Mouse (Mus musculus) v-Abl transformed pro-B cells (cell line): ENCODE measurements around the gene Dlg4.

Experiments
- in situ Hi-C, 2 experiments: fragments of 400-800 bp; cut with MboI; formaldehyde crosslinking; loops; one replicate each; pipeline ENCODE4 v1.15.1; 2025; ENCODE audit not compliant: unreplicated experiment in 2 of 2

The Dlg4 gene

DNA sequence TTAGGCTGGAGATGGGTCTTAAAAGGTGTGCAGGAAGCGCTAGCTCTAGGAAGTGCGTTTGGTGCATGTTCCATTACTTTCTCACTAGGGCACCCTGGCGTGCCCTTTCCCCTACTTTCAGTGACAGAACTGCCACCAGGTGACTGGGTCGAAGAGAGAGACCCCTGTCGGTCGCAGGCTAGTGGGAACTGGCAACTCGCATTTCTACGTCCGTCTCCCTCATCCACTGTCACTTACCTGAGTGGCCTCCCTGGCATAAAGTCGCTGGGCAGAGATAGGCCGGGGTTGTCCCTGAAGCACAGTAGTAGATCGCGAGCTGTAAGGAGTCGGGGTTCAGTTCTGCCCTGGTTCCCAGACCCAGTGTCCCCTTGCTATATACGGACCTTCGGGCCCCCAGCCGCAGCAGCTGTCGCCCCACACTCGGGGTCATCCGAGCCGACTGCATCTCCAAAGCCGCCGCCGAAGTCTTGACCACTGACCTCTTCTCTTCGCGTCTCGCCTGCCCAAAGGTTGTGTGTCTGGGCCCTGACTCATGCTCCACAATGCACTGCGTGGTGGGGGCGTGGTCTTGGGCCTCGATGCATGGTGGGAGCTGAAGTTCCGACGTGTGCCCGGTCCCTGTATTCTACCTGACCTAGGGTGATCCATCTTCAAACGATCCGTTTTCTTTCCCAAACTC, 1.7 kb upstream of the Dlg4 start, which contains the start of gene Acadvl:
Acadvl (minus strand) TSS at position 532 of the 679 bp plus-strand sequence.
- in situ Hi-C loops: loop anchor here in 1 of 2 experiments (10.0 kb wide), 1 partner anchor 80 kb away; the partner anchor contains the start of gene Ybx2

DNA sequence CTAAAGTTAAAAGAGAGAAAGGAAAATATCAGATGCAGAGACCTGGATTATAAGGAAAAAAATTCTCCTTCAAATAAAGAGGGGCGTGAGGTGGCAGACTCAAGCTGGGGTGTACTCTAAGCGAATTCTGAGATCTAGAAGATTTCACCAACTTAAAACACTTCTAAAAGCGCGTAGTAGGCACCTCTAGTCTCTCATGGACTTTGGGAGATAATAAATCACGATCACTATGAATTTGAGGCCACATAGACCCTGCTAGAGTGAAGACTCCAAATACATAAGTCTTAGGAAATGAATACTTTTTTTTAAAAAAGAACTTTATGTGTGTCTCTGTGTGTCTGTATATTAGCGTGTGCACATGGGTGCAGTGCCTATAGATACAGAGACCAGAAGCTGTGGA, 1.1 kb upstream of the Dlg4 start:
- in situ Hi-C loops: loop anchor here in 1 of 2 experiments (10.0 kb wide), 1 partner anchor 81 kb away; the partner anchor contains the start of gene Ybx2

DNA sequence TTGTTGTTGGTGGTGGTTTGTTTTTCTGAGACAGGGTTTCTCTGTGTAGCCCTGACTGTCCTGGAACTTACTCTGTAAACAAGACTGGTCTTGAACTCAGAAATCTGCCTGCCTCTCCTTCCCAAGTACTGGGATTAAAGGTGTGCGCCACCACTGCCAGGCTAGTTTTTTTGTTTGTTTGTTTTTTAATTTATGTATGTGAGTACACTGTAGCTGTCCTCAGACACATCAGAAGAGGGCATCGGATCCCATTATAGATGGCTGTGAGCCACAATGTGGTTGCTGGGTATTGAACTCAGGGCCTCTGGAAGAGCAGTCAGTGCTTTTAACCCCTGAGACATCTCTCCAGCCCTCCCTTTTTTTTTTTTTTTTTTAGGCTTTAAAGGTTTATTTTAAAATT, 565 bp upstream of the Dlg4 start:
- in situ Hi-C loops: loop anchor here in 1 of 2 experiments (10.0 kb wide), 1 partner anchor 81 kb away; the partner anchor contains the start of gene Ybx2

DNA sequence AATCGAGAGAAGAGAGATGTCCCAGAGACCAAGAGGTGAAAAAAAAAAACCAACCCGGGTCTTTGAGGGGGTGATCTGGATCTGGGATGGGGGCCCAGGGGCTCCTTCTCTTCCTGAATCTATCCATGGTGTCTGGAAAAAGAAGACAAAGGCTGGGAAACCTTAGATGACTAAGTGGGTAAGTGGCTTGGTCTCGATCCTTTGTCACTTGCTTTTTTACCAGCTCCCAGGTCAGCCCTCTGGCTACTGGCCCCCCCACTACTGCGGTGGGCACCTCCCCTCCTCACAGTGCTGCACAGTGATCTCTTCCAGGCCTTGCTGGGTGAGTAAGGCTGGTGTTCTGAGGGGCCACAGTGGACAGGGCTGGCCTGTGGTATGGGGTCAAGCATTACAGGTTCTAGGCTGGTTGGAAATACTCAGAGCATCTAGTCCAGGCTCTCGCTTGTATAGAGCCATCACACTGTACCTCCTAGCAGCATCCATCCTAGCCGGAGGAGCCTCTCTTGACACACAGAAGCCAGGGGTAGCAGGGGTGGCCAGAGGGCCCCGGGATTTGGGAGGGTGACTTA, 541 bp downstream of the Dlg4 start:
- in situ Hi-C loops: loop anchor here in 1 of 2 experiments (10.0 kb wide), 1 partner anchor 82 kb away; the partner anchor contains the start of gene Ybx2

DNA sequence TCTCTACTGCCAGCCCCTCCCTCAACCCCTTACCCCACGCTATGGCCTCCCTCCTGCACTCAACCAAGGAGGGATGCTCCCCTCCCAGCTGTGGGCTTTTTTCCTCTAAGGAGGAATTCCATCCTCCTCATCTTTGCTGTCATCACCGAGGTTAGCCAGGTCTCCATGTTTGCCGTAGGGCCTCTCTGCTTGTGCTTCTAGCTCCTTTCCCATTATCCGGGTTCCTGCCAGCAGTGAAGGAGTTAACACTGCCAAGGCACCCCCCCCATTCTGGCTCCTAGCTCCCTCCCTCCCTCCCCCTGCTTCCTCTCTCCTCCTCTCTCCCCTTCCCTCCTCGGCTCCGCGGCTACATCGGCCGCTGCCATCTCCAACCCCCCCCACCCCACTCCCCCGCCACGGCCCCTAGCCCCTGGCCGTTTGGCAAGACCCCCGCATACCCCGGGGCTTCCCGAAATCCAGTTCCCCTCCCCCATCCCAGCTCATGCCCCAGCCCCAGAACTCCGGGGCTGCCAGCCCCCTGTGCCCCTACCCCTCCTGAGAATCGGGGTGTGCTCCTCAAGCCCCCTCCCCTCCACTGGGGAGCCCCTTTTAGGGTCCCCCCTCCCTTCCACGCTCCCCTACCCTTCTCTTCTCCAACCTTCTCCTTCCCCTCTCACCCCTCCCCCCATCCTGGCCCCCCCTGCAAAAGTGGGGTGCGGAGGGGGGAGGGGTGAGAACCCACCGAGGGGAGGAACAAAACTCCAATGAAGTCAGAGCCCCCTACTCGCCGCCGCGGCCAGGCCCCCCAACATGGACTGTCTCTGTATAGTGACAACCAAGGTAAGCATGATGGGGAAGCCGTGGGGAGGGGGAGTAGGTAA, 1.6 kb downstream of the Dlg4 start:
- in situ Hi-C loops: loop anchor here in 1 of 2 experiments (10.0 kb wide), 1 partner anchor 84 kb away; the partner anchor contains the start of gene Ybx2

DNA sequence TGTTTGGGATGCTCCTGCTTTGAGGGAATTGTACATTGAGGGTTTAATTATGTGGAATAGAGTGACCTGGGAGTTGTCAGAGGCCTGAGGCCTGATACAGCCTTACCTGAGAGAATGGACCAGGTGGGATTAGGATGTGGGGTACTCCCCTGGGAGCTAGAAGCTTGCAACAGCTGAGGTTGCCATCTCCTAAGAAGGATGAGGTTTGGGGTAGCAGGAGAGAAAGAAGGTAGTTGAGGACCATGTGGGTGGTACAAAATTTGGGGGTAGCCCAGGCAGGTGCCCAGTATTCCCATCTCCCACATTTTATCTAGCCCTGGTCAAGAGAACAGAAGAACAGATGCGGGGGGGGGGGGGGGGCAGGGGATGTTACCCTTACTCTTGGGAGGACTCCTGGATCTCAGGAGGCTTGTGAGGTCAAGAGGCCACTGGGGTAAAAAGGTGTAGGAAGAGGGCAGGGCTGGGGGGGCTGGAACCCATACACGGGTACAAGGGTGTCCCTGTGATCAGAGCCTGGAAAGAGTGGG, 2.8 kb downstream of the Dlg4 start:
- in situ Hi-C loops: loop anchor here in 1 of 2 experiments (10.0 kb wide), 1 partner anchor 85 kb away; the partner anchor contains the start of gene Ybx2

DNA sequence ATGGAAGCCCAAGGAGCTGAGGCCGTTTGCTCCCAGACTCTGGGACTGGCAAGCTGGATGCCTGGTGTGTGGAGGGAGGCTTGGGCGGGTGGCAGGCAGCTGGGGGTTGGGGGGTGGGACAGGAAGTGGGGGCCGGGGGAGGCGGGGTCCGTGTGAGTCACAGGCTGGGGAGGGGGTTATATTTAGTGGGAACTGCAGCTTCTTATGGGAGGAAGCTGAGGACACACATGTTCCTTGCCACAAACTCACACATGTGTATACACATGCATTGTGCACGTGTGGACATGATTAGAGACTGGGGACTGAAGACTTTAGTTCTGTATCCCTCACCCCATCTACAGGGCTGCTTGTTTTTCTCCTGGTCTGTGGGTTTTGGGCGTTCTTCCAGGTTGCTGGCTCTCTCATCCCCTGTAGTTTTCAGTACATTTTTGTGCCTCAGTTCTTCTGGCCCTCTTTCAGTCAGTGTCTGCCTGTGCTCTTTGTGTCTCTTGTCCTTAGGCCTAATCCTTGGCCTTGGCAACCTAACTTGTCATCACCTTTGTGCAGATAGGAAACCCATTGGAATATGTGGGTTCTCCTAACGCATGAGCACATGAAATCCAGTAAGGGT, 3.4 kb downstream of the Dlg4 start:
- in situ Hi-C loops: no loop called here

DNA sequence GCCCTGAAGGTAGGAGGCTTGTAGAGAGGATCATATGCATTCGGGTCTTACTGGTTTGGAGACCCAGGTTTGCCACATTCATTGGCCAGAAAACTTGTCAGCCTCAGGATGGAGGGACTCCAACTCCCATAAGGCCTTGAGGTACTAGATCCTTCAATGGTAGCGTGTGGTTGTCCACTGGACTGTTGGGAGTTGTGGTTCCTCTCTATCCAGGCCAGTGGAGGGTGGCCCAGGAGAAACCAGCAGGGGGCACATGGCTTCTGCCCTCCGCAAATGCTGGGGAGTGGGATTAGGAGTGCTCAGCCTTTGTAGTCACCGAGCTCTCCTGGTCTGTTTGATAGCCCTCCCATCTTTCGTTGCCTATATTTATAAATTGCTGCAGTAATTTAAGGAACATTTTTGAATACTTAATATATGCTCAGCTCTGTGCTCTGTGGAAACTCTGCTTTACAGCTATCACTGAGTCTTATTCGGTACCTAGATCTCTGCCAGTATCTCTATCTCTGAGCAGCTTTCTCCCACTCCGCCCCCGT, 4.1 kb downstream of the Dlg4 start:
- in situ Hi-C loops: no loop called here

DNA sequence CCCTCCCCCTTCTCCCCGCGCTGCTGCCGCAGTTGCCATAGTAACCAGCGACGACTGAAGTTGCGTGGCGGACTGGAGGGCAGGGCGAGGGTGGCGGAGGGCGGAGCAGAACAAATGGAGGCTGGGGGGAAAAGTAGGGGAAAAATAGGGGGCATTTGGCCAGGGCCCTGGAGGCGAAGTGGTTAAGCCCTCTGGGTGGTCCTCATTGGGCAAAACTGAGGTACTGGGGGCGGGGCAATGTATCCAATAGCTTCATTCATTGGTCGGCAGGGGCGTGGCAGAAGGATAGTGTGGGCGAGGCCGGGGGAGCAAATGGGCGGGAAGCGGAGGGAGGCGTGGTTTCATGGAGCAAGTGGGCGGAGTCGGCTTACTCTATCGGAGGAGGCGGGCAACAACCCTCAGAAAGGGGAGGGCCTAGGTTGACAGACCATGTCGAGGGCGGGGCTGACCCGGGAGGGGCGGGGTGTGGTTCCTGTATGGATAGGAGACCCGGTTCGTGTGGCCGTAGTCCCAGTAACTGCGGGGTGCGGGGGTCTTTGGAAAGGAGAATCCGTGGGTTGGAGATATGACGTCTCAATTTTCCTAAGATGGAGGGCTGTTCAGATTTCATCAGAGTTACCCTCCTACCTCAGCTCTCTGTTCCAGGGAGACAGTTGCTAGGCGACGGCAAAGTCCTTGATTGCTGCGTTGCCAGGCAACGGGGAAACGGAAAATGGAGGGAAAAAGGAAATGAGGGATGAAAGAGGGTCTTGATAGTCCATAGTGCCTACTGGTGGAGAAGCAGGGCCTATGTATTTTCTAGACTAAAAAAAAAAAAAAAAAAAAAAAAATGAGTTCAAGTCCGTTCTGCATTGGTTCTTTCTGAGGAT, 4.8 kb downstream of the Dlg4 start:
- in situ Hi-C loops: no loop called here

DNA sequence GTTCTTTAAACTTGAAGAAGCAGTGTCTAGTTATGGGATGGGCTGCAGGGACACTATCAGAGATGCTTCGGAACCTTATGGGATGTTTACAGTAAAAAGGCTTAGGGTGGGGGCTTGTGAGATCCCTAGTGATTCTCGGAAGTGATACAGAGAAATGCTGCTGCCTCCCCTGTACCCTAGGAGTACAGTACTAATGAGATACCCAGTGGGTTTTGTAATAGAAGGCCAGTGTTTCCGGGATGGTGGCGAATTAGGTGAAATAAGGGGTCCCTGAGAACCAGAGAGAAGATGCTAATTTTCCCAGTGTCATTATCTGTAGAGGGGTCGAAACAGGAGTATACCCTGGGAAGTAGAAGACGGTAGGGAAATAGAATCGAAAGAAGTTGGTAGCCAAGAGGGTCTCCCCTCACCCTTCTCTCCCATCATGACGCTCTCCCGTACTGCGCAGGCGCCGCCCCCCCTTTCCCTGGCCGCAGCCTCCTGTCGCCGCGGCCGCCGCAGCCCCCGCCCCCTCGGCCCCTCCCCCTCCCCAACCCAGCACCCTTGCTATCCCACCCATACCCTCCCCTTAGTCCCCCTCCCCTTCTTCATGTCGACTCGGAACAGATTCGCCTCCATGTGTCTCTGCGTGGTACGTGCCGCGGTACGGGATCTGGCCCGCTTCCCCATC, 6.9 kb downstream of the Dlg4 start:
- in situ Hi-C loops: no loop called here

DNA sequence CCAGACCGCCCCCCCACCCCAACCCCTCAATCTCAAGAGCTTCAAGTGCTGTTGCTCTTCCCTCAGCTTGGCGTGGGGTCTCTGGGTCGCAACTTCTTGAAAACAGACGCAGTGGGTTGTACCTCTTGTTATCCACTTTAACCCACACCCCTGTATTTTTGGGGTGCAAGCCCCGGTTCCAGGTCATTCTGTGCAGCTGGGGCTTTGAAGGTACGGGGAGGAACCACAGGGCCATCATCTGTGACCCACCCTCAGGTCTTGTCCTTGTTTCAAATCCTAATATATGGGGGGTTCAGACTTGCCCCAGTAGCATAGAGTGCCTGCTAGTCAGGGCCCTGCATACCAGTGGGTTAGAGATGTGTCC, 7.4 kb downstream of the Dlg4 start:
- in situ Hi-C loops: no loop called here

DNA sequence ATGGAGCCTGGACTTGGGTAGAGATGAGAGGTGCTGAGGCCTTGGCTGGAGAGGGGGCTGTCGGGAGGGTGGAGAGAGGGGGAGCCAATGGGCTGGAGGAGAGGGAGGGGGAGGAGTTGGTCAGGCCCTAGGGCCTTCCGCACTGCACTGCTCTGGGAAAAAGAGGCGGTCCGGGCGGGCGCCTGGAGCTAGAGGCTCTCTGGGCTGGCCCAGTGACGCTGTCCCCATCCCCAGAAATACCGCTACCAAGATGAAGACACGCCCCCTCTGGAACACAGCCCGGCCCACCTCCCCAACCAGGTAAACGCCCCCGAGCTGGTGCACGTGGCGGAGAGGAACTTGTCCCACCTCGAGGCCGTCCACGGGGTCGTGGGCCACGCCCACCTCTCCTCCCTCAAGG, 9.9 kb downstream of the Dlg4 start:
- in situ Hi-C loops: no loop called here

DNA sequence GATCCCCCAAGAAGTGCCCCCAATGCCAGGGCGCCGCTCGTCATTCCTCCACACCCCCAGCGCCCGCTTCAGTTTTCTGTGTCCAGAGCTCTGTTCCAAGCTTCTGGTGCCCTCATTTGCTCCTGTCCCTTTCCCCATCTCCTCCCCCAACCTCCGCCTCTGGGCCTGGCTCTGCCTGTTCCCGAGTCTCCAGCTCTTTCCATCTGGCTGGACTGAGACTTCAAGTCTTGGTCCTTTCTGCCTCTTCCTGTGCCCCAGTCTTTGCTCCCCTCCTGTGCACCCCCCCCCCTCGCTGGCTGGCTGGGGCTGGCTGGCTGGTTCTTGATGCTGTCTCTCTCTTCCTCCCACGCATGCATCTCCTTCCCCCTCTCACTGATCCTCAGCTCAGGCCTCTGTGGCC, 10.7 kb downstream of the Dlg4 start:
- in situ Hi-C loops: no loop called here

DNA sequence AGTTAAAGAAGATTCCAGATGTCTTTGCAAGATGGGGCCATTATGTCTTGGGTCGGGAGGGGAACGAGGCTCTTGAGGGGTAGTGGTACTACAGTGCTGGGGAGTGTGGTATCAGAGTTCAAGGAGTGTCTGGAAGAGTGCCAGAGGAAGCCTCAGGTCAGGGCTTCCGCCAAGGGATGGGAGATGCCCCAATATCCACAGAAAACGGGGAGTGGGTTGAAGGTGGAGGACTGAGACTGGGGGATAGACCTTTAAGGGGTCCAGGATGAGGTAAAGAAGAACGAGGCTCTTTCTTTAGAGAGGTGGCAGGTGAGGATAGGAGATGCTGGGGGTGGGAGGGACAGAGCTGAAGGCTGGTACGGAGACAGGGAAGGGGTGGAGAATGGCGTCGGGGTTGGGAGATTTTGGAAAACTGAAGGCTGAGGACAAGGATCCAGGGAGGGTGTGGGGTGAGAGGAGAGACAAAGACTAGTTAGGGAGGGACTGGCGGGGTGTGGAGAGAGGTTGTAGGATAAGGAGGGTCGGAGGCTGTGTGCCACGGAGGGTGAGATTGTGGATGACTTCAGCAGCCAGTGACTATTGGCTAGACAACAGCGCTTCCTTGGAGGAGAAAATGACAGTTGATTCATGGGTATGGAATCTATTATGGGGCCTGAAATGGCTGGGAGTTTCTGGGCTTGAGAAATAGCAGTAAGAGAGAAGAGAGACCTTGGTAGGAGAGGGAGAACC, 11.8 kb downstream of the Dlg4 start:
- in situ Hi-C loops: no loop called here

DNA sequence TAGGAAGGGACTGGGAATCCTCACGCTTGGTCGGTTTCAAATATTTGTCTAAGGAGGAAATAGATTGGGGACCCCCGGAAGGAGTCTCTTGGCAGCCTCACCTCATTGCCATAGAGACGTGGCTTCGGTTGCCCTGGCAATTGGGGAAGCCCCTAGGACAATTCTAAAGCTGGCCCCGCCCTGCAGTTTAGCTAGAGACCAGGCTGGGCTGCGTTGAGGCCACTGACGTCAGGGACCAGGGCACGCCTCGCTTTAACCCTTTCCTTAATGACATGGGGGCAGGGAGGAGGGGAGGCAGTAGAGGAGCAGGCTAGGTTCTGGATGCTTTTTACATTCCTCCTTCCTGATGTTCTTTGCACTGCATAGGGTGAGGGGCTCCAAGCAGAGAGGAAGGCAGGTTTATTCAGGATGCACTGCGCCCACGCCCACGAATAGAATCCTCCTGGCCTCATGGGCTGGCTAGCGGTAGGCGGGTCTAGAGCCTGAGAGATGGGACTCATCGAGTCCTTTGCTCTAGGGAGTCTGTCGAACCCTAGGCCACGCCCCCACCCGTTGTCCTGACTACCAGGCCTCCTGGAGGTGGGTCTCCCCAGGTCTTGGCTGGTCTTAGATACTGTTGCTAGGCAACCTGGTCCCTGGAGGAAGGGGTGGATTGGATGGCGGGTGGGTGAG, 12.5 kb downstream of the Dlg4 start:
- in situ Hi-C loops: no loop called here

DNA sequence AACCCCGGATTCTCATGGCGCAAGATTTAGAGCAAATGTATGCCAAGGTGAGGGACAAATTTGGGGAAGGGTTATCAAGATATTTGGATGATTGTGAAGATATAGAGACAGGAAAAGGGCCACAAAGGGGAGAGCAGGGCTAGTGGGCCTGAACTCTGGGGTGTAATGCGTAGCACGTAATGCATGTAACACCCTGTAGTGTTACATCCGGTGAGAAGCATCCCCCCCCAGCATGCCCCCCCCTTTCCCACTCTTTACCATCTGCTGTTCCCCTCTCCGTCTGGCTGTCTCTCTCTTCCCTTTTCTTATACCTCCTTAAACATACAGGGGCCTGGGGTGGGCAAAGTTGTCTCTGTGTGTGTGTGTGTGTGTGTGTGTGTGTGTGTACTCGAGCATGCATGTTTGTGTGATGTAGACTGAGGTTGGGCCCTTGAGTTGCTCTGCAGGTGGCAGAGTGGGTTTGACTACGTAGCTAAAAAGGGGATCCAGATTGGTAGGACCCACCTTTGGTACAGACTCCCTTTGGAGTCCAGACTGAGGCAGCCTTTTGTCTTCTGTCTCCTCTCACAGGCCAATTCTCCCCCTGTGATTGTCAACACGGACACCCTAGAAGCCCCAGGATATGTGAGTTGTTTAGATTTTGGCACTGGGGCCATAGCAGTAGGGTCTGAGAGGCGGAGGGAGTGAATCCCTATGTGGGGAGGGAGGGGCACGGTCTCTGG, 13.2 kb downstream of the Dlg4 start:
- in situ Hi-C loops: no loop called here
